Mouse (Mus musculus): ENCODE measurements around the gene Tnrc18.

- TF ChIP-seq CTCF (IDR thresholded peaks at IDR 0.05; ENCODE audit: low read depth, low read length) = no peak
- TF ChIP-seq POLR2A (IDR thresholded peaks at IDR 0.05; ENCODE audit: extremely low read depth, insufficient read depth, low read length) = no peak
Observed at GRCm38 (mm10) chr5:142696258-142696657, 121.2 kb downstream of the Tnrc18 start.
